Mouse (Mus musculus): ENCODE results near the gene Mb21d2.

DNA sequence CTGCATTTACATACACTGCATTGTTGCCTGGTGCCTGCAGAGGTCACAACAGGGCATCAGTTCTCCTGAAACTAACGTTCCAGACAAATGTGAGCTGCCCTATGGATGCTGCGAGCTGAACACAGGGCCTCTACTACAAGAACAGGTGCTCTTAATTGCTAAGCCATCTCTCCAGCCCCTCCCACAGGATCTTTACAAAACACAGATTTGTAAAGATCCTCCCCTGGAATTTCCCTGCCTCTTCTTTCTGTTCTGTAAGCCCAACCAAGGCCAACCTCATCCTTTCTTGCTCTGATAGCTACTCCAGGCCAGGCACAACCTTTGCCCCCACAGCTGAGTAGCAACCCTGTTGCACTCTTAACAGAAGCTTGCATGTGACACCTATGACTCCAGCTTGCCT, 1.7 kb upstream of the Mb21d2 start:
- TF ChIP-seq CTCF (IDR thresholded peaks at IDR 0.05; ENCODE audit: low read depth, low read length) (no peak), POLR2A (IDR thresholded peaks at IDR 0.05; ENCODE audit: insufficient read depth, low read length) (no peak), EP300 (IDR thresholded peaks at IDR 0.05; ENCODE audit: insufficient read depth, low read depth, low read length) (no peak)
